Mouse (Mus musculus) kidney, adult 11 months (tissue): ENCODE data around the gene Slco1c1.
"Not testable (repeated sequence)": the region's sequence is repeated elsewhere in the genome, so short reads cannot be mapped to it uniquely, and the experiment has no call there.

Source experiments
- DNase-seq: peaks from one replicate; pipeline ENCODE4 v3.0.0; 2022

Gene Slco1c1

DNA sequence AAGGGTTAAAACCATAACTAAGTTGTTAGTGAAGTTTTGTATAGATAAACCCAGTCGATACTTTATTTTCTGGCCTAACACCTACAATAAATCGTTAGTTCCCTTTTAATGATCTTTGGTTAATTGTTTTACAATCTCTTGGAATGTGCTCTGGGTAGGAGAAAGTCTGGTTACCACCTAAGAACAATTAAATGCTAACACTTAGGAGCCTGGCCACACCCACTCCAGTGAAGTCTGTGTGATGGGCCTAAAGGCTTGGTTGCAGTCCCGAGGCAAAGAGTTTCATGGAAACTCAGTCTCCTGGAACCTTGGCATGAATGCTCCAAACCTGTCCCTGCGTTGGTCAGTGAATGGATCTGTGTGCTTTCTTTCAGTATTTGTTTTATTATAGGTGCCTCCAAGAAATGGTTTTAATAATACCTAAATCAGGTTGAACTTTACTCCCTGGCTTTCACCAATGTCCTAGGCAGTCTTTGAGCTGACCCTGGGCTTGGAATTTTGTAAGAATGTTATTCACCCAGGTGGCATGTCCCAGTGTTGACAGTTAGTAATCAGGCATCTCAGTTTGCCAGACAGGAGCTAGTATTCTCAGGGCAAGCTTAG is 66.5 kb downstream of the Slco1c1 start:
- not testable (repeated sequence) for DNase-seq

DNA sequence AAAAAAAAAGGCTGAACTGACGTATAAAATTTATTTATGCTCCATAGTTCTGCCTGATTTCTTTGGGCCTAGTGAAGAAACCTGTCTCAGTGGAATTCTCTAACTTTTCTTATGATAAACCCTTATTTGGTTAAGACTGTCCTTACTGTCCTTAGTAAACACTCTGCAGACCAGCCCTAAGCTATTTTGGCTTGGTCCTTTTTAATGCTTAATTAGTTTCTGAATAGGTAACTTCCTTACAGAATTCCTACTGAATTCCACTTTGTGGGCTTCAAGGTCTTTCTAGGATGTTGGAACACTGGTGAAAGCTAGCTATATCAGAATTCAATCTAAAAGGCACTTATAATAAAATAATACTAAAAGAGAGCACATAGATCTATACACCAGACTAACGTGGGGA is 71.9 kb downstream of the Slco1c1 start:
- no peak for DNase-seq

DNA sequence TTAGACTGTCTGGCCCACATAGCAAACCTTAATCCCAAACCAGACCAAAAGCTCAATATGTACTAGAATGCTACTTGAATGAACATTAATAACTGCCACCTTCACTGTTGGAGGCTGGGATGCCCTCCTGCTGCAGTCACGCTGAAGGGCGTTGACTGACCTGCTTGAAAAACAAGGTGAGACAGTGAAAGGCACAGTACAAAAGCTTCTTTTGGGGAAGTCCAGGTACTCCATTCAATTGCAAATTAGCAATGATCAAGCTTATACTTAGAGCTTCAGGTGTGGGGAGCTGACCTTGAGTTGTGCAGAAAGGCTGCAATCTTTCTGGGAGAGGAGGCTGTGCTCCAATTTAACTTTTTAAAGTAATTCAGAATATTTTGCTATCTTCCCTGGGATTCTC is 72.9 kb downstream of the Slco1c1 start:
- no peak for DNase-seq

- DNase-seq: no peak
Measured at GRCm38 (mm10) chr6:141600940-141601339, 76.8 kb downstream of the Slco1c1 start.

DNA sequence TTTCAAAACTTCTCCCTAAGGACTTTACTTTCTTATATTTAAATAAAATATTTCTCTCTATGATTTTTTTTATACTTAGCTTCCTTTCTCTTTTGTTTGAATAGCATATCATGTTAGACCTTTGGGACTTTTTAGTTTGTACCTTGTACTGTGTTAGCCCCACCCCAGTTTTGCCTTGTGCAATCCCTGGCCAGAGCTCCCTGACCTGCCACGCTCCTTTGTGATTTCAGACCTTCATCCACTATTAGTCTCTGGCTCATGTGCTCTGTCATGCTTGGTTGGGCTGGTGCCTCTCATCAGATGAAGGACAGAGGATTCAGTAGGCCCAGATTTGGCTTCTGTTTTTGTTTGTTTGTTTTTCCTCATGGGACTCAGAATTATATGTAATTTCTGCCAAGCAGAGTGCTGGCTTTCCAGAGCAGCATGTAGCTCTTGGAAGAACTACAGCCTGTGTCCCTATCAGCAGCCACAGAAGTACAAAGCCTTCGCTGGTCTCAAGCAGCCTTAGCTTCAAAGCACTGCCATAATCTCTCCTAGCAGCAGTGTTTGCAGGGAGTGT is 86.6 kb downstream of the Slco1c1 start:
- no peak for DNase-seq

DNA sequence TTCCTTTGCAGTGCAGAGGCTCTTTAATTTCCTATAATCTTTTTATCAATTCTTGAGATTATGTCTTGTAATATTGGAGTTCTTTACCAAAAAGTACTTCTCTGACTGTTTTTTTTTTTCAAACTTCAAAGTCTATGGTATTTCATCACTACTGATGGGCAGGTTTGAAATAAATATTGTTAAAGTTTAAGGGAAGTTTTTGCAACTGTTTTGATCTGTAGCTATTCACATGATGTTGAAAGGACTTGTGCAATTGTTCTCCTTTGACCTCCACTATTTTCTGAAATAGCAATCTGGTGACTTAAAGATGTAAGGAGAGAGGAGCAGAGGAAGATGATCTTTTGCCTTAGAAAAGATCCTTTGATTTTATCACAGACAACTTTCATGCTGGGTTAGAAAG is 89.8 kb downstream of the Slco1c1 start:
- DNase-seq: no peak

DNA sequence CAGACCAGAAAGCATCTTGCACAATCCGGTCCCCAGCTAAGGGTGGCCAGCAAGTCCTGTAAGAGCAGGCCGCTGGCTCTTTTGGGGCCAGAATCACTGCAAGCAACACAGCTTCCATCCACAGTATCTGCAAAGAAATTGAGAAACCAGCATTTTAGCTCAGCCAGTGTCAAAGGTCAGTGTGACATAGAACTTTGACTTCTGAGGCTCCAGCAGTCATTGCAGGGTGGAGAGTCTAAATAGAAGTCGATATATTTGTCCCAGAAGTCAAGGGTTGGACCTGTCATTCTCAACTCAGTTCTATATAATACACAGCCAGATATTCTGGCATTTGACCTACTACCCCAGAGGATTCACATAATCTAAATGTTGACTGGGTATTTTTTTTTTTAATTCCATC is 91.2 kb downstream of the Slco1c1 start:
- no peak for DNase-seq
